Mouse (Mus musculus) embryonic stem cell, embryonic (primary cell): Measurements from ENCODE around the gene Ipmk.

Experiments
- CTCF ChIA-PET, 4 experiments: fragments of 300-600 bp in 2 of 4; fragments of 350-600 bp in 2 of 4; sonication (Branson Sonifier 250); formaldehyde crosslinking; loops; one replicate each; lab custom pipeline; 2022; ENCODE audit warnings: inconsistent platforms in 2 of 4; lab: Charles Lee
- POLR2A ChIA-PET, 4 experiments: fragments of 300-600 bp in 2 of 4; fragments of 350-600 bp in 2 of 4; sonication (Branson Sonifier 250); formaldehyde crosslinking; loops; one replicate each; lab custom pipeline; 2022; ENCODE audit warnings: antibody characterized with exemption in 4 of 4, inconsistent platforms in 1 of 4; lab: Charles Lee

Ipmk gene

GRCm38 (mm10) chr10:71330070-71330469 lies 17.5 kb upstream of the Ipmk start:
- POLR2A ChIA-PET, result interaction anchor here in 2 of 4 experiments (0.7 to 1.0 kb wide), 2 partner anchors 18 to 19 kb away, joined by 3 to 4 read pairs; partner anchors contain the start of gene Ipmk (in 1 of the 2)
- CTCF ChIA-PET, result interaction anchor here in 1 of 4 experiments (0.6 kb wide), 1 partner anchor 9 kb away, joined by 5 read pairs; no protein-coding TSS in a partner anchor

- ChIA-PET CTCF (interaction anchor here (0.7 to 1.3 kb wide), 9 partner anchors 10 to 1013 kb away, joined by 3 to 5 read pairs (median 4); partner anchors contain the start of gene Cisd1 (in 2 of the 4)), POLR2A (interaction anchor here in 2 of 4 experiments (1.1 to 3.6 kb wide), 5 partner anchors 9 to 69 kb away, joined by 3 to 27 read pairs (median 4); partner anchors contain the start of genes Cisd1 (in 1 of the 2) and Ipmk (in 1 of the 2))
Observed at GRCm38 (mm10) chr10:71331908-71332307, 15.7 kb upstream of the Ipmk start.

GRCm38 (mm10) chr10:71332376-71332775 lies 15.2 kb upstream of the Ipmk start:
- ChIA-PET CTCF (interaction anchor here (0.6 to 1.4 kb wide), 14 partner anchors 9 to 1390 kb away, joined by 3 to 6 read pairs (median 4); partner anchors contain the start of genes Cisd1 (in 3 of the 4) and Ipmk (in 1 of the 4)), POLR2A (interaction anchor here in 2 of 4 experiments (0.6 to 3.6 kb wide), 8 partner anchors 9 to 114 kb away, joined by 3 to 27 read pairs (median 4); partner anchors contain the start of genes Cisd1 (in 2 of the 2) and Ipmk (in 1 of the 2))

- ChIA-PET POLR2A (interaction anchor here in 2 of 4 experiments (0.6 to 3.6 kb wide), 8 partner anchors 8 to 115 kb away, joined by 3 to 27 read pairs (median 4); partner anchors contain the start of genes Cisd1 (in 2 of the 2) and Ipmk (in 1 of the 2)), CTCF (interaction anchor here (0.6 to 1.4 kb wide), 13 partner anchors 9 to 1391 kb away, joined by 3 to 6 read pairs (median 3); partner anchors contain the start of genes Cisd1 (in 3 of the 4) and Ipmk (in 1 of the 4))
Observed at GRCm38 (mm10) chr10:71332859-71333258, 14.7 kb upstream of the Ipmk start.

GRCm38 (mm10) chr10:71337733-71338132 lies 9.8 kb upstream of the Ipmk start:
- ChIA-PET POLR2A (interaction anchor here in 2 of 4 experiments (0.5 to 2.9 kb wide), 6 partner anchors 8 to 57 kb away, joined by 3 to 13 read pairs (median 4); partner anchors contain the start of gene Cisd1 (in 1 of the 2)), CTCF (interaction anchor here in 3 of 4 experiments (0.6 to 3.3 kb wide), 3 partner anchors 11 to 535 kb away, joined by 3 to 15 read pairs (median 3); no protein-coding TSS in a partner anchor)

GRCm38 (mm10) chr10:71338156-71338905 lies 9.2 kb upstream of the Ipmk start:
- POLR2A ChIA-PET, result interaction anchor here in 3 of 4 experiments (0.5 to 2.9 kb wide), 11 partner anchors 8 to 67 kb away, joined by 3 to 13 read pairs (median 4); partner anchors contain the start of genes Ipmk (in 2 of the 3) and Cisd1 (in 1 of the 3)
- CTCF ChIA-PET, result interaction anchor here (0.6 to 3.3 kb wide), 6 partner anchors 10 to 536 kb away, joined by 3 to 18 read pairs (median 4); no protein-coding TSS in a partner anchor

- CTCF ChIA-PET, result interaction anchor here (0.5 to 3.3 kb wide), 7 partner anchors 11 to 1055 kb away, joined by 3 to 15 read pairs (median 5); no protein-coding TSS in a partner anchor
- POLR2A ChIA-PET, result interaction anchor here in 3 of 4 experiments (0.7 to 1.9 kb wide), 9 partner anchors 8 to 66 kb away, joined by 3 to 8 read pairs (median 4); partner anchors contain the start of gene Ipmk (in 2 of the 3)
Observed at GRCm38 (mm10) chr10:71339463-71339862, 8.1 kb upstream of the Ipmk start.

- ChIA-PET CTCF (interaction anchor here in 3 of 4 experiments (0.8 to 3.3 kb wide), 5 partner anchors 13 to 1365 kb away, joined by 3 to 15 read pairs (median 4); no protein-coding TSS in a partner anchor), POLR2A (interaction anchor here in 2 of 4 experiments (1.0 to 1.2 kb wide), 3 partner anchors 12 to 14 kb away, joined by 3 to 4 read pairs (median 3); no protein-coding TSS in a partner anchor)
Observed at GRCm38 (mm10) chr10:71340195-71340594, 7.4 kb upstream of the Ipmk start.

GRCm38 (mm10) chr10:71341290-71341689 lies 6.3 kb upstream of the Ipmk start:
- POLR2A ChIA-PET, result interaction anchor here in 1 of 4 experiments (0.6 to 1.3 kb wide), 5 partner anchors 9 to 209 kb away, joined by 3 to 9 read pairs (median 4); no protein-coding TSS in a partner anchor
- CTCF ChIA-PET, result interaction anchor here (0.6 to 1.6 kb wide), 9 partner anchors 9 to 1981 kb away, joined by 3 to 11 read pairs (median 4); no protein-coding TSS in a partner anchor

- ChIA-PET CTCF (interaction anchor here (0.6 to 1.7 kb wide), 9 partner anchors 10 to 495 kb away, joined by 3 to 11 read pairs (median 4); no protein-coding TSS in a partner anchor), POLR2A (interaction anchor here in 2 of 4 experiments (0.6 to 1.4 kb wide), 9 partner anchors 16 to 267 kb away, joined by 3 to 9 read pairs (median 3); no protein-coding TSS in a partner anchor)
Observed at GRCm38 (mm10) chr10:71342030-71342805, 5.3 kb upstream of the Ipmk start.

GRCm38 (mm10) chr10:71343130-71343529 lies 4.4 kb upstream of the Ipmk start:
- ChIA-PET CTCF (interaction anchor here (0.6 to 1.7 kb wide), 6 partner anchors 16 to 251 kb away, joined by 3 to 9 read pairs (median 4); no protein-coding TSS in a partner anchor), POLR2A (interaction anchor here in 1 of 4 experiments (0.6 to 1.4 kb wide), 4 partner anchors 8 to 1685 kb away, joined by 3 to 6 read pairs (median 4); no protein-coding TSS in a partner anchor)

GRCm38 (mm10) chr10:71343567-71344265 lies 3.8 kb upstream of the Ipmk start:
- CTCF ChIA-PET, result interaction anchor here in 2 of 4 experiments (0.7 to 1.7 kb wide), 4 partner anchors 22 to 77 kb away, joined by 3 to 8 read pairs (median 4); no protein-coding TSS in a partner anchor
- POLR2A ChIA-PET, result interaction anchor here in 1 of 4 experiments (0.7 to 4.8 kb wide), 3 partner anchors 11 to 1686 kb away, joined by 3 to 27 read pairs (median 6); no protein-coding TSS in a partner anchor

- POLR2A ChIA-PET, result interaction anchor here (0.6 to 4.8 kb wide), 23 partner anchors 8 to 89 kb away, joined by 3 to 40 read pairs (median 4); no protein-coding TSS in a partner anchor
- CTCF ChIA-PET, result interaction anchor here in 3 of 4 experiments (0.6 to 1.6 kb wide), 5 partner anchors 12 to 38 kb away, joined by 3 to 4 read pairs (median 4); no protein-coding TSS in a partner anchor
Observed at GRCm38 (mm10) chr10:71344579-71345143, 2.9 kb upstream of the Ipmk start, which contains the start of gene Cisd1. Cisd1 (minus strand) TSS chr10:71344954.

GRCm38 (mm10) chr10:71346106-71346505 lies 1.5 kb upstream of the Ipmk start:
- ChIA-PET CTCF (interaction anchor here in 3 of 4 experiments (0.7 to 1.8 kb wide), 5 partner anchors 10 to 40 kb away, joined by 3 to 6 read pairs (median 4); no protein-coding TSS in a partner anchor), POLR2A (interaction anchor here (0.6 to 4.8 kb wide), 35 partner anchors 9 to 1341 kb away, joined by 3 to 40 read pairs (median 5); no protein-coding TSS in a partner anchor)
